Mouse (Mus musculus) small intestine, adult 10 weeks (tissue): ENCODE results near the gene Ppp1r26. TPM values are rescaled to one million over a fixed set of nuclear protein-coding genes. Genes with fewer than 3 reads are reported as not detected.

Source experiments
- polyA plus RNA-seq: library from polyadenylated mRNA; stranded (reverse); fragments of 350-450 nt; fragmentation: Illumina TruSeq; extraction: RNeasy Lipid Tissue Mini Kit (QIAGEN cat#74804); gene quantifications from one replicate; pipeline ENCODE4 v1.2.3, GENCODE M21; 2014; ENCODE audit warnings: low replicate concordance

The Ppp1r26 gene
- 0.56 TPM for polyA plus RNA-seq

GRCm38 (mm10) chr2:28446515-28447314, at the start of gene Ppp1r26:
Gene Ppp1r26 (plus strand): TSS chr2:28446800.

GRCm38 (mm10) chr2:28465836-28466518, 19.4 kb downstream of the Ppp1r26 start, which contains the start of gene 1700007K13Rik:
Gene 1700007K13Rik (minus strand): TSS chr2:28466332.

GRCm38 (mm10) chr2:28467860-28468485, 21.4 kb downstream of the Ppp1r26 start, which contains the start of gene Mrps2:
Gene Mrps2 (plus strand): TSS chr2:28468066.

GRCm38 (mm10) chr2:28496671-28497070, 50.1 kb downstream of the Ppp1r26 start, which contains the start of gene Gbgt1:
Gene Gbgt1 (plus strand): TSS chr2:28496891.

Other genes starting within 250 kb of the Ppp1r26 start
- gene 1700007K13Rik, start 19.5 kb downstream of the Ppp1r26 start, polyA plus RNA-seq: not detected
- gene Mrps2, start 21.3 kb downstream of the Ppp1r26 start, polyA plus RNA-seq: 69.0 TPM
- not detected for gene Gbgt1, start 50.1 kb downstream of the Ppp1r26 start, polyA plus RNA-seq
- gene Gm10134, start 59.3 kb downstream of the Ppp1r26 start, polyA plus RNA-seq: not detected
- 8.7 TPM for gene Ralgds, start 66.3 kb downstream of the Ppp1r26 start, polyA plus RNA-seq
- gene Cel, start 116.6 kb downstream of the Ppp1r26 start, polyA plus RNA-seq: 256 TPM
- gene Gtf3c5, start 137.0 kb downstream of the Ppp1r26 start, polyA plus RNA-seq: 1.4 TPM
- not detected for gene Gfi1b, start 175.2 kb downstream of the Ppp1r26 start, polyA plus RNA-seq
- gene Tsc1, start 194.4 kb downstream of the Ppp1r26 start, polyA plus RNA-seq: 4.8 TPM